Mouse (Mus musculus) colon, adult 2 months (tissue): ENCODE data around the gene Adgrg1. TPM values are rescaled to one million over a fixed set of nuclear protein-coding genes. Genes with fewer than 3 reads are reported as not detected.

ENCODE experiments used
- polyA plus RNA-seq: library from polyadenylated mRNA; depleted of rRNA; stranded (reverse); fragments of >200 nt; gene quantifications from 2 replicates; pipeline ENCODE4 v1.2.3, GENCODE M21; 2012; rRNA removed

Gene Adgrg1
- 104 and 110 TPM in 2 replicates for polyA plus RNA-seq

DNA sequence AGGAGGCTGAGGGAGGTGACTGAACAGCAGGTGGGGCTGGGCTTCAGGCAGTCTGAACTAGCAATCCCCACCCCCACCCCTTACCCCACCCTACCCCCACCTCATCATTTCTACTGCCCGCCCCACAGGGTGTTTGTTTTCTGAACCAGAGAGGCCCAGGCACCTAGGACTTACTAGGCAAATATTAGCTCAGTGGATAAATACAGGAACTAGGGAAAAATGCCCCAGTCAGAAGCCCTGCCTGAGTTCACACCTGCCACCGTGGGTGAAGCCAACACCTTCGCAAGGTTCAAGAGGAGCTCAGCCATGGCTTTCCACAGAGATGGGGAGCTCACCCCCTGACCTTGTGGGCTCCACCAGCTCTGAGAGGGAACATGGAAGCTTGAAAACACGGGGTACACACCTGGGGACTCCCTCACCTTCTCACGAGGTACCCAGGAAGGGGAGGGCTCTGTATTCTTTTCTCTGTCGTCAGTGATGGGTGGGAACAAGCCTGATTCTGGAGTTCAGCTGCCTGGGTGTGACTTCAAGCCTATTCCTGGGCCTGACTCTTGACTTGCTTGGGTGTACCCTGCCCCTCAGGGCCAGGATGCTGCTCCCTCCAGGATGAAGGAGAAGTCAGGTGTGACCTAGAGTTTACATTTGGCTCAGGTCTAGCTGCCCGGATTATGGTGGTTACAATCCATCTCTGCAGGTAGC is at the start of gene Adgrg1:
TSS of gene Adgrg1 (plus strand) at position 285 of the 699 bp plus-strand sequence.

GRCm38 (mm10) chr8:95017451-95017850 is 42.9 kb downstream of the Adgrg1 start, which contains the start of gene Adgrg3:
TSS of gene Adgrg3 (plus strand) at chr8:95017692.

DNA sequence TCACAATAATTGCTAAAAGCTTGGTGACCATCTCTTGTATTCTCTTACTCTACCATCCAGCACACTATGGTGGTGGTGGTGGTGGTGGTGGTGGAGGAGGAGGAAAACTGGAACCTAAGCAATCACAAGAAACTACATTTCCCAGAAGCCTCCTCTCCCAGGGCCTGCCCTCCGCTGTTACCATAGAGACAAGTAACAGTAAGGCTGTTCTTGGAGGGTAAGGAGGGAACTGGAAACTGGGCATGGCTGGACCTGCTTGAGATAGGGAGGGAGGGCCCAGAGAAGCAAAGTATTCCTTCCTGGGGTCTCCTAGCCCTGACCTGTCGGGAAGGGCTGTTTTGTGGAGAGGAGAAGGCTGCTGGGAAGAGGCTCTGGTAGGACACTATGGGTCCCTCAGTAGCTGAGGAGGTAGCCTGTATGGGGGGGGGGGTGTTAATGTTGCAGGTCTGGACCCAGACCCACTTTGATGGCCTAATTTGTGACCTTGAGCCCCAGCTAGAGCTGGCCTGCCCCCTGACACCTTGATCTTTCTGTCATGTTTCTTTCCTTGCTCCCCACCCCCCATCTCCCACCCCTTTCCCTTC is 80.5 kb downstream of the Adgrg1 start, which contains the start of gene Drc7:
TSS of gene Drc7 (plus strand) at position 177 of the 584 bp plus-strand sequence.

Other genes starting within 250 kb of the Adgrg1 start
- 1.7 and 2.2 TPM in 2 replicates for gene Ccl22, start 229.2 kb upstream of the Adgrg1 start, polyA plus RNA-seq
- gene Cx3cl1, start 202.7 kb upstream of the Adgrg1 start, polyA plus RNA-seq, result 164 and 188 TPM in 2 replicates
- 0.88 TPM in 1 of 2 replicates, not detected in the other for gene Ccl17, start 164.3 kb upstream of the Adgrg1 start, polyA plus RNA-seq
- 374 and 469 TPM in 2 replicates for gene Coq9, start 136.4 kb upstream of the Adgrg1 start, polyA plus RNA-seq
- gene Ciapin1, start 136.4 kb upstream of the Adgrg1 start, polyA plus RNA-seq, result 47.1 and 48.1 TPM in 2 replicates
- gene Polr2c, start 117.3 kb upstream of the Adgrg1 start, polyA plus RNA-seq, result 56.7 and 94.8 TPM in 2 replicates
- 145 and 155 TPM in 2 replicates for gene Dok4, start 98.4 kb upstream of the Adgrg1 start, polyA plus RNA-seq
- 12.4 and 13.5 TPM in 2 replicates for gene Ccdc102a, start 56.7 kb upstream of the Adgrg1 start, polyA plus RNA-seq
- gene Adgrg5, start 51.1 kb upstream of the Adgrg1 start, polyA plus RNA-seq, result 5.8 and 11.0 TPM in 2 replicates
- 7.2 and 7.7 TPM in 2 replicates for gene Adgrg3, start 42.9 kb downstream of the Adgrg1 start, polyA plus RNA-seq
- gene Drc7, start 80.4 kb downstream of the Adgrg1 start, polyA plus RNA-seq, result 0.07 TPM in 1 of 2 replicates, not detected in the other
- gene Katnb1, start 106.4 kb downstream of the Adgrg1 start, polyA plus RNA-seq, result 19.9 and 23.1 TPM in 2 replicates
- gene Kifc3, start 228.1 kb downstream of the Adgrg1 start, polyA plus RNA-seq, result 46.0 and 55.8 TPM in 2 replicates